Comparison of ENCODE assay signal across 8 mouse cellular contexts in genomic region chr13:45469481-45470301, GRCm38 (mm10). TPM values are rescaled to one million over a fixed set of nuclear protein-coding genes. Genes with fewer than 3 reads are reported as not detected.
A peak's percentile ranks its signal among the peaks of the same experiment; 100 is the strongest.
DNase-seq lines count a peak whose midpoint lies in the region; ATAC-seq lines count a peak whose summit lies in the region.

No protein-coding gene starts in this region.

- no peak for ATAC-seq in forebrain, embryonic 11.5 days (replicated peaks; ENCODE audit: low FRiP score)
- ATAC-seq in forebrain, embryonic 15.5 days (replicated peaks): no peak
- ATAC-seq in stomach, embryonic 14.5 days (ENCODE audit: insufficient number of reproducible peaks, insufficient read depth, low FRiP score, low read depth): no peak

- H3K27me3 ChIP-seq in forebrain, embryonic 11.5 days (ENCODE audit: control insufficient read depth, insufficient read depth, low read length): peaks cover 13% of the 10 kb centered on the region
- peaks cover 30% of the 10 kb centered on the region; the same call in 1 of the 2 replicates for H3K27me3 ChIP-seq in forebrain, embryonic 15.5 days
- no peaks in the 10 kb centered on the region for H3K27me3 ChIP-seq in stomach, embryonic 14.5 days (ENCODE audit: control insufficient read depth, insufficient read depth, low read length)

- H3K4me2 ChIP-seq in forebrain, embryonic 11.5 days (ENCODE audit: low read depth, low read length, severe bottlenecking): no peak overlapping the region
- H3K4me2 ChIP-seq in forebrain, embryonic 15.5 days (replicated peaks): no peak overlapping the region
- peak overlapping the region; percentile 22; the same call in 1 of the 2 replicates for H3K4me2 ChIP-seq in stomach, embryonic 14.5 days (replicated peaks; ENCODE audit: low read depth, low read length)

- H3K9ac ChIP-seq in forebrain, embryonic 11.5 days (ENCODE audit: low read length): no peak overlapping the region
- no peak overlapping the region for H3K9ac ChIP-seq in forebrain, embryonic 15.5 days (replicated peaks)
- no peak overlapping the region for H3K9ac ChIP-seq in stomach, embryonic 14.5 days (replicated peaks; ENCODE audit: low read depth, low read length)

- peak; percentile 56 for DNase-seq in forebrain, embryonic 11.5 days (ENCODE audit: low spot score)
- DNase-seq in embryo, embryonic 11.5 days (ENCODE audit: low read depth, low spot score): peak; percentile 67
- peak; percentile 82 for DNase-seq in hindlimb bud, embryonic 11.5 days (ENCODE audit: extremely low spot score, low read depth, low spot score)
- peak; percentile 32 for DNase-seq in lung, postnatal 36 days
- no peak for DNase-seq in cerebellum, adult 11 months
- no peak for DNase-seq in T-cell, adult 2 months (ENCODE audit: low spot score)

- H3K4me1 ChIP-seq in forebrain, embryonic 11.5 days (replicated peaks; ENCODE audit: control insufficient read depth, insufficient read depth, low read length): 0 out of 2 replicates have a peak, but pooled peaks cover 4% of the 10 kb centered on the region
- peaks cover 22% of the 10 kb centered on the region for H3K4me1 ChIP-seq in forebrain, embryonic 15.5 days
- H3K4me1 ChIP-seq in stomach, embryonic 14.5 days (ENCODE audit: control insufficient read depth, insufficient read depth, low read length): peaks cover 12% of the 10 kb centered on the region

- H3K4me3 ChIP-seq in forebrain, embryonic 11.5 days (ENCODE audit: low read depth, low read length): no peak overlapping the region
- no peak overlapping the region for H3K4me3 ChIP-seq in forebrain, embryonic 15.5 days
- H3K4me3 ChIP-seq in stomach, embryonic 14.5 days (ENCODE audit: low read depth, low read length): no peak overlapping the region

- H3K9me3 ChIP-seq in forebrain, embryonic 11.5 days (ENCODE audit: control insufficient read depth, low read length): no peaks in the 10 kb centered on the region
- no peaks in the 10 kb centered on the region for H3K9me3 ChIP-seq in forebrain, embryonic 15.5 days
- H3K9me3 ChIP-seq in stomach, embryonic 14.5 days (ENCODE audit: control insufficient read depth, low read depth, low read length): no peaks in the 10 kb centered on the region

- H3K27ac ChIP-seq in forebrain, embryonic 11.5 days (ENCODE audit: low read depth, low read length): no peak overlapping the region
- no peak overlapping the region for H3K27ac ChIP-seq in forebrain, embryonic 15.5 days (replicated peaks)
- H3K27ac ChIP-seq in stomach, embryonic 14.5 days (ENCODE audit: low read length): peak overlapping the region; percentile 58; the same call in 1 of the 2 replicates

- 30% methylated on average over 19 of the region's 19 CpGs for WGBS in forebrain, embryonic 11.5 days
- 35% methylated on average over 19 of the region's 19 CpGs for WGBS in forebrain, embryonic 15.5 days
- 23% methylated on average over 19 of the region's 19 CpGs for WGBS in stomach, embryonic 14.5 days

- H3K36me3 ChIP-seq in forebrain, embryonic 11.5 days (ENCODE audit: control insufficient read depth, insufficient read depth, low read length): no peaks in the 10 kb centered on the region
- H3K36me3 ChIP-seq in forebrain, embryonic 15.5 days: no peaks in the 10 kb centered on the region
- H3K36me3 ChIP-seq in stomach, embryonic 14.5 days (ENCODE audit: control insufficient read depth, insufficient read depth, low read length): no peaks in the 10 kb centered on the region

RNA-seq across cellular contexts. Expression of gene Gmpr, which starts 37.6 kb away (rescaled TPM):
- 20.3 and 20.5 TPM in 2 replicates for polyA plus RNA-seq in forebrain, embryonic 11.5 days (2014; fragmentation: Nextera tagmentation; extraction: Ambion mirVana)
- 19.6 and 23.0 TPM in 2 replicates for polyA plus RNA-seq in forebrain, embryonic 15.5 days (2015; fragmentation: Nextera tagmentation; extraction: Ambion mirVana)
- 34.6 and 35.4 TPM in 2 replicates for polyA plus RNA-seq in stomach, embryonic 14.5 days (2014; fragmentation: Nextera tagmentation; extraction: Ambion mirVana)

Comparison
In these comparisons a context has a peak if more than half of its experiments do, and no peak if none do; other contexts are left out.
1. DNase-seq: peak in forebrain, embryonic 11.5 days (single experiment), embryo, embryonic 11.5 days (single experiment), hindlimb bud, embryonic 11.5 days (single experiment) and lung, postnatal 36 days (single experiment); none in cerebellum, adult 11 months (single experiment) and T-cell, adult 2 months (single experiment).